Mouse (Mus musculus) monocyte, adult 5-6 weeks (primary cell): ENCODE results near the gene Dnmt3a. TPM values are rescaled to one million over a fixed set of nuclear protein-coding genes. Genes with fewer than 3 reads are reported as not detected.
A peak's percentile ranks its signal among the peaks of the same experiment; 100 is the strongest.
"Not testable (repeated sequence)": the region's sequence is repeated elsewhere in the genome, so short reads cannot be mapped to it uniquely, and the experiment has no call there.

Experiments
- ATAC-seq: fragments of 153-309, 156-312 bp; replicated peaks from 2 replicates; pipeline ENCODE4 v1.8.0; 2017; ENCODE audit warnings: mild to moderate bottlenecking; ENCODE audit not compliant: low TSS enrichment, insufficient number of reproducible peaks, severe bottlenecking, poor library complexity, low FRiP score
- total RNA-seq: library from RNA; stranded (forward); fragments of 200-1000, 200-491, 200-594 nt; gene quantifications from 3 replicates; pipeline ENCODE4 v1.2.3, GENCODE M21; 2017

Gene Dnmt3a
- total RNA-seq, 1 experiment from 2014 or later = 18.2 TPM

- ATAC-seq = not testable (repeated sequence)
These were observed 124.5 kb downstream of the Dnmt3a start for GRCm38 (mm10) chr12:3930090-3930865.

- no peak for ATAC-seq
These were observed 136.2 kb downstream of the Dnmt3a start for GRCm38 (mm10) chr12:3942026-3942425.

- ATAC-seq = no peak
These were observed 138.8 kb downstream of the Dnmt3a start for GRCm38 (mm10) chr12:3944454-3945073.

GRCm38 (mm10) chr12:3947503-3947902, 141.7 kb downstream of the Dnmt3a start:
- ATAC-seq = no peak

- ATAC-seq = no peak
These were observed 148.8 kb downstream of the Dnmt3a start, which contains the start of gene Pomc for GRCm38 (mm10) chr12:3954651-3955050. Pomc (plus strand) TSS chr12:3954951.

GRCm38 (mm10) chr12:3955371-3955770, 149.6 kb downstream of the Dnmt3a start:
- no peak for ATAC-seq

- ATAC-seq = no peak
These were observed 150.5 kb downstream of the Dnmt3a start for GRCm38 (mm10) chr12:3956351-3956750.

- peak; percentile 90 for ATAC-seq
These were observed 154.2 kb downstream of the Dnmt3a start for GRCm38 (mm10) chr12:3959791-3960543.

- ATAC-seq = no peak
These were observed 154.7 kb downstream of the Dnmt3a start for GRCm38 (mm10) chr12:3960553-3960952.

Other genes starting within 250 kb of the Dnmt3a start
- gene Dtnb, start 233.6 kb upstream of the Dnmt3a start, total RNA-seq = 16.8 to 22.1 TPM (median 18.3 TPM) in 3 replicates
- not detected in 3 replicates for gene Pomc, start 148.9 kb downstream of the Dnmt3a start, total RNA-seq
- not detected in 3 replicates for gene Efr3b, start 232.9 kb downstream of the Dnmt3a start, total RNA-seq